Mouse (Mus musculus): ENCODE measurements around the gene Plxna4.

DNA sequence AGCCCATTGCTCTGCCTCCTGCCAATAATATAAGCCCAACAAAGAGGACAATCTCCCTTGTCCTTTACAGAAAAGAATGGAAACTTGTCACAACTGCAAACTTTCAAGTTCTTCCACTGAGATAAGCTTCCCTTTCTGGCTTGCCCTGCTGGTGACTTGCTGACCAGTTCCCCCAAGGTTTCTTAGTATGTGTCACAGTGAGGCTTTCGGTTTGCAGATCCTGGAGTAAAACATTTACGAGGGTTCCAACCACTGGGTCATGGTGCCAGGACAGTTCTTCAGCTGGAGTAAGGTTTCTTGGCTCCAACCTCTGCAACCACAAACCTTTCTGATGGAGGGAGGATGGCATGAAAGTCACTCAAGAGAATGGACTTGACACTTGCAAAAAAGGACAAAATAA lies 108.2 kb downstream of the Plxna4 start:
- TF ChIP-seq CTCF (IDR thresholded peaks at IDR 0.05; ENCODE audit: borderline replicate concordance, insufficient read depth, low read length) = no peak
- TF ChIP-seq POLR2A (IDR thresholded peaks at IDR 0.05; ENCODE audit: low read depth, low read length) = no peak
